ENCODE assay signal across 8 mouse cellular contexts in genomic region chr6:83038496-83039012, GRCm38 (mm10). TPM values are rescaled to one million over a fixed set of nuclear protein-coding genes. Genes with fewer than 3 reads are reported as not detected.
DNase-seq lines count a peak whose midpoint lies in the region; ATAC-seq and TF ChIP-seq lines count a peak whose summit lies in the region.

No protein-coding gene starts in this region.

- H3K9me3 ChIP-seq in hindbrain, embryonic 14.5 days (ENCODE audit: control insufficient read depth, low read length): no peaks in the 10 kb centered on the region
- H3K9me3 ChIP-seq in lung, postnatal 0 days (ENCODE audit: low read length): no peaks in the 10 kb centered on the region

- peak overlapping the region; percentile 71 for H3K4me2 ChIP-seq in hindbrain, embryonic 14.5 days (replicated peaks)
- H3K4me2 ChIP-seq in lung, postnatal 0 days (replicated peaks; ENCODE audit: low read depth, low read length): peak overlapping the region; percentile 49

- peaks cover 13% of the 10 kb centered on the region; the same call in 1 of the 2 replicates for H3K4me1 ChIP-seq in hindbrain, embryonic 14.5 days (replicated peaks; ENCODE audit: control insufficient read depth, insufficient read depth, low read length)
- H3K4me1 ChIP-seq in lung, postnatal 0 days (ENCODE audit: insufficient read depth, low read depth, low read length): peaks cover 3% of the 10 kb centered on the region

- TF ChIP-seq EP300 in lung, postnatal 0 days (IDR thresholded peaks at IDR 0.05): no peak

- peak; percentile 95 for DNase-seq in R1 (ENCODE audit: low read depth, low spot score)
- DNase-seq in cerebellum, postnatal 25 days: peak; percentile 91 to 92
- DNase-seq in frontal cortex, postnatal 36 days (ENCODE audit: low spot score in 2 of 2): peak; percentile 85 to 90
- DNase-seq in hindbrain, embryonic 14.5 days (ENCODE audit: low spot score): peak; percentile 91
- DNase-seq in layer of hippocampus, postnatal 14 days (ENCODE audit: low spot score in 2 of 2): peak; percentile 83 to 84
- peak; percentile 91 for DNase-seq in lung, postnatal 0 days (ENCODE audit: low spot score)
- peak; percentile 71 for DNase-seq in ovary, postnatal 10 days (ENCODE audit: low spot score)
- DNase-seq in thymus, postnatal 0 days (ENCODE audit: low spot score): peak; percentile 91

- H3K27me3 ChIP-seq in hindbrain, embryonic 14.5 days (ENCODE audit: control insufficient read depth, insufficient read depth, low read length): peaks cover 15% of the 10 kb centered on the region
- no peaks in the 10 kb centered on the region for H3K27me3 ChIP-seq in lung, postnatal 0 days (replicated peaks; ENCODE audit: insufficient read depth, low read length)

- TF ChIP-seq CTCF in lung, postnatal 0 days (IDR thresholded peaks at IDR 0.05): no peak

- ATAC-seq in hindbrain, embryonic 14.5 days (ENCODE audit: low FRiP score): peak; percentile 61
- peak; percentile 82 for ATAC-seq in lung, postnatal 0 days

- H3K36me3 ChIP-seq in hindbrain, embryonic 14.5 days (replicated peaks; ENCODE audit: control insufficient read depth, insufficient read depth): no peaks in the 10 kb centered on the region
- no peaks in the 10 kb centered on the region for H3K36me3 ChIP-seq in lung, postnatal 0 days (ENCODE audit: insufficient read depth, low read length)

- 8% methylated on average over 24 of the region's 24 CpGs for WGBS in hindbrain, embryonic 14.5 days
- 17% methylated on average over 24 of the region's 24 CpGs for WGBS in lung, postnatal 0 days

- no peak overlapping the region for H3K27ac ChIP-seq in hindbrain, embryonic 14.5 days
- H3K27ac ChIP-seq in lung, postnatal 0 days (ENCODE audit: low read length): no peak overlapping the region

- peak overlapping the region; percentile 24 for H3K4me3 ChIP-seq in hindbrain, embryonic 14.5 days (replicated peaks; ENCODE audit: low read length)
- H3K4me3 ChIP-seq in lung, postnatal 0 days (ENCODE audit: low read depth, low read length): 0 out of 2 replicates have a peak overlapping the region, but pooled peaks have one; percentile 18

- H3K9ac ChIP-seq in hindbrain, embryonic 14.5 days: peak overlapping the region; percentile 45; the same call in 1 of the 2 replicates
- H3K9ac ChIP-seq in lung, postnatal 0 days (replicated peaks; ENCODE audit: low read depth): no peak overlapping the region

RNA-seq across cellular contexts. Expression of gene Loxl3, which starts 4.6 kb away (rescaled TPM):
- polyA plus RNA-seq in hindbrain, embryonic 14.5 days (2014; fragmentation: Nextera tagmentation; extraction: Ambion mirVana): 3.5 and 4.9 TPM in 2 replicates
- total RNA-seq in layer of hippocampus, postnatal 14 days (2021): 1 to 10 TPM; 2.3 to 3.8 TPM
- polyA plus RNA-seq in lung, postnatal 0 days (2015; fragmentation: Nextera tagmentation; extraction: Ambion mirVana): 10.1 and 11.4 TPM in 2 replicates
- polyA plus RNA-seq in thymus, postnatal 0 days (2015; fragmentation: Nextera tagmentation; extraction: Ambion mirVana): 1.4 and 1.5 TPM in 2 replicates

RNA-seq across cellular contexts. Expression of gene Dok1, which starts 5.3 kb away (rescaled TPM):
- 1.2 and 2.2 TPM in 2 replicates for polyA plus RNA-seq in hindbrain, embryonic 14.5 days (2014; fragmentation: Nextera tagmentation; extraction: Ambion mirVana)
- 1 to 10 TPM; 3.1 to 3.3 TPM for total RNA-seq in layer of hippocampus, postnatal 14 days (2021)
- polyA plus RNA-seq in lung, postnatal 0 days (2015; fragmentation: Nextera tagmentation; extraction: Ambion mirVana): 22.8 and 23.3 TPM in 2 replicates
- polyA plus RNA-seq in thymus, postnatal 0 days (2015; fragmentation: Nextera tagmentation; extraction: Ambion mirVana): 26.2 and 26.5 TPM in 2 replicates

RNA-seq across cellular contexts. Expression of gene Aup1, which starts 15.8 kb away (rescaled TPM):
- polyA plus RNA-seq in hindbrain, embryonic 14.5 days (2014; fragmentation: Nextera tagmentation; extraction: Ambion mirVana): 109 and 111 TPM in 2 replicates
- 100 to 1,000 TPM; 108 to 116 TPM for total RNA-seq in layer of hippocampus, postnatal 14 days (2021)
- 201 and 205 TPM in 2 replicates for polyA plus RNA-seq in lung, postnatal 0 days (2015; fragmentation: Nextera tagmentation; extraction: Ambion mirVana)
- polyA plus RNA-seq in thymus, postnatal 0 days (2015; fragmentation: Nextera tagmentation; extraction: Ambion mirVana): 197 and 202 TPM in 2 replicates

RNA-seq across cellular contexts. Expression of gene Htra2, which starts 16.5 kb away (rescaled TPM):
- polyA plus RNA-seq in hindbrain, embryonic 14.5 days (2014; fragmentation: Nextera tagmentation; extraction: Ambion mirVana): 40.4 and 42.9 TPM in 2 replicates
- total RNA-seq in layer of hippocampus, postnatal 14 days (2021): 10 to 100 TPM; 55.7 to 60.1 TPM
- polyA plus RNA-seq in lung, postnatal 0 days (2015; fragmentation: Nextera tagmentation; extraction: Ambion mirVana): 50.5 and 55.5 TPM in 2 replicates
- polyA plus RNA-seq in thymus, postnatal 0 days (2015; fragmentation: Nextera tagmentation; extraction: Ambion mirVana): 54.4 and 55.1 TPM in 2 replicates

RNA-seq across cellular contexts. Expression of gene Dqx1, which starts 19.1 kb away (rescaled TPM):
- polyA plus RNA-seq in hindbrain, embryonic 14.5 days (2014; fragmentation: Nextera tagmentation; extraction: Ambion mirVana): 0.29 TPM in 2 replicates
- total RNA-seq in layer of hippocampus, postnatal 14 days (2021): under 1 TPM; 0.48 to 0.74 TPM
- polyA plus RNA-seq in lung, postnatal 0 days (2015; fragmentation: Nextera tagmentation; extraction: Ambion mirVana): 1.9 and 2.4 TPM in 2 replicates
- 0.96 and 1.4 TPM in 2 replicates for polyA plus RNA-seq in thymus, postnatal 0 days (2015; fragmentation: Nextera tagmentation; extraction: Ambion mirVana)
